Mouse (Mus musculus) forebrain, postnatal 0 days (tissue): Measurements from ENCODE around the gene Zfp804a. TPM values are rescaled to one million over a fixed set of nuclear protein-coding genes. Genes with fewer than 3 reads are reported as not detected.

Experiments
- ATAC-seq: fragments of 200-750 bp; cut with Nextera tagmentation; 2 replicates; pipeline ENCODE4 v1.8.0; 2017; ENCODE audit warnings: mild to moderate bottlenecking, moderate library complexity
- DNase-seq: peaks from one replicate; pipeline ENCODE4 v3.0.0-alpha.2; 2015
- H3K27ac ChIP-seq: fragments of 300-500 bp; sonication (generic); 2 replicates; pipeline ENCODE4 v1.5.1; 2014; ENCODE audit warnings: low read depth, mild to moderate bottlenecking, antibody characterized with exemption, low read length, moderate library complexity, mixed read lengths
- H3K27me3 ChIP-seq: fragments of 300-500 bp; sonication (generic); 2 replicates; pipeline ENCODE4 v1.6.1; 2014; ENCODE audit warnings: mild to moderate bottlenecking, low read length, mixed read lengths; ENCODE audit not compliant: insufficient read depth
- H3K36me3 ChIP-seq: fragments of 300-500 bp; sonication (generic); 2 replicates; pipeline ENCODE4 v1.6.1; 2014; ENCODE audit warnings: mild to moderate bottlenecking, moderate library complexity; ENCODE audit not compliant: insufficient read depth
- H3K4me1 ChIP-seq: fragments of 300-500 bp; sonication (generic); 2 replicates; pipeline ENCODE4 v1.6.1; 2014; ENCODE audit warnings: antibody characterized with exemption; ENCODE audit not compliant: insufficient read depth
- H3K4me2 ChIP-seq: fragments of 300-500 bp; sonication (generic); 2 replicates; pipeline ENCODE4 v1.6.1; 2014; ENCODE audit warnings: low read depth, mild to moderate bottlenecking, moderate library complexity
- H3K4me3 ChIP-seq: fragments of 300-500 bp; sonication (generic); 2 replicates; pipeline ENCODE4 v1.5.1; 2014; ENCODE audit warnings: low read depth, low read length, mixed read lengths
- H3K9ac ChIP-seq: fragments of 300-500 bp; sonication (generic); 2 replicates; pipeline ENCODE4 v1.6.1; 2014; ENCODE audit warnings: mild to moderate bottlenecking
- H3K9me3 ChIP-seq: fragments of 300-500 bp; sonication (generic); 2 replicates; pipeline ENCODE4 v1.6.1; 2016; ENCODE audit warnings: low read length
- CTCF ChIP-seq: sonication (generic); IDR thresholded peaks from 2 replicates; pipeline ENCODE4 v1.5.1; 2016; ENCODE audit warnings: antibody characterized with exemption, control low read depth, low read depth
- WGBS: fragments of 180-500 bp; shearing (Covaris S2); extraction: QIAGEN DNeasy Blood & Tissue Kit; methylation state at CpG from one replicate; pipeline ENCODE4 v1.1.7; 2014; 5-methylcytosine and 5-hydroxymethylcytosine counted together
- polyA plus RNA-seq: library from polyadenylated mRNA; unstranded; fragments of >200 nt; fragmentation: Nextera tagmentation; extraction: Ambion mirVana; gene quantifications from 2 replicates; pipeline ENCODE4 v1.2.1, GENCODE M21; 2015
- total RNA-seq: library from RNA; depleted of rRNA; stranded (reverse); fragments of >200 nt; gene quantifications from 2 replicates; pipeline ENCODE4 v1.2.3, GENCODE M21; 2014; rRNA removed

The Zfp804a gene
- total RNA-seq: 10.5 and 14.7 TPM in 2 replicates
- 8.7 and 12.9 TPM in 2 replicates for polyA plus RNA-seq

DNA sequence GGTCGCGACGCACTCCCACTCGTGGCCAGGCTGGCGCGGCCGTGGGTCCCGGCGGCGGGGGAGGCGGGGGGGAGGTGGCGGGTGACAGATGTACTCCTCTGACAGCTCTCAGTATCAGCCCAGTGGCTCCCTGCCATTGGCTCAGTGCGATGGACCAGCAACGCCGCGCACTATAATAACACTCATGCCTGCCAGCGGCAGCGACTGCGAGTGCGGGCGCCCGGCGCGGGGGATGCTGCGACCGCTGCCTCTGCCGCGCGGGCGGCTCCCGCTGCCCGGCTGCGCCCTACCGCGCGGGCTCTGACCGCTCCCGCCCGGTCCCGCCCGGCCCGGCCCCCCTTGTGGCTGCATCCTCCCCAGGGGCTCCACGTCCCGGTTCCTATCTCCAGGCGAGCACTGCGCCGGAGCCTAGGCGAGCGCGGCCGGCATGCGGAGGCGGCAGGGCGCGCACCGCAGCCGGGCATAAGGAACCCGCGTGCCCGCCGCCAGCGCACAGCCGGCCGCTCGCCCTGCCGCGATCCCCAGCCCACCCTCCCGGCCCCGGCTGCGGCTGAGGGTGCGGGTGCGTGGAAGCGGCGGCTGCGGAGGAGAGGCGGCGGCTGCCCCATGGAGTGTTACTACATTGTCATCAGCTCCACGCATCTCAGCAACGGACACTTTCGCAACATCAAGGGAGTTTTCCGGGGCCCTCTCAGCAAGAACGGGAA, at the start of gene Zfp804a:
TSS of gene Zfp804a (plus strand) at position 38 of the 707 bp plus-strand sequence.
- Histone ChIP-seq H3K27ac (peak within 1 kb of the TSS; percentile 92), H3K4me2 (peak within 1 kb of the TSS; percentile 71), H3K9ac (peak within 1 kb of the TSS; percentile 87), H3K9me3 (no peaks in the 10 kb centered on the region), H3K4me1 (peaks cover 9% of the 10 kb centered on the region; the same call in 1 of the 2 replicates), H3K4me3 (peak within 1 kb of the TSS; percentile 80), H3K36me3 (no peaks in the 10 kb centered on the region), H3K27me3 (no peaks in the 10 kb centered on the region)
- TF ChIP-seq CTCF: no peak
- under 1% methylated on average over 79 of the region's 82 CpGs for WGBS
- DNase-seq (peak; percentile 76), ATAC-seq (peak; percentile 87)

DNA sequence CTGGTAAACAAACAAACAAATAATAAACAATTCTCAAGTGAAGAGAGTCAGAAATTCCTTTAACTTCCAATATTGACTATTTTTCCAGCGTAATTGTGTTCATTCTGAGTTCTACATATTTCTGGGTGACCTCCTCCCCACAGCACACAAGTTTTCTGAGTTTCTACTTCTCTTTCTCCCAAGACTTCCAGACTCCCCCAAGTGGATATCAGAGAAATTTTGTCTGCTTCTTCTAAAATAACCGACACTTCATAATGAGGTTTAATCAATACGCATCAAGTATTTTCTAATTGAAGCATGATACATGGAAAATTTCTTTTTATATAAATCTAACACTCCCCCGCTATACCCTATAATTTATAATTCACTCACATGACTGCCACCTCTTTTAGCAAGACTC, 1.4 kb upstream of the Zfp804a start:
- no peaks in the 10 kb centered on the region for H3K9me3 ChIP-seq
- TF ChIP-seq CTCF: peak; percentile 44
- DNase-seq (peak; percentile 34), ATAC-seq (no peak)
- H3K4me1 ChIP-seq: peaks cover 9% of the 10 kb centered on the region; the same call in 1 of the 2 replicates
- peak overlapping the region; percentile 71 for H3K4me2 ChIP-seq
- WGBS: 45% methylated on average over 4 of the region's 4 CpGs
- H3K27ac ChIP-seq: 0 out of 2 replicates have a peak overlapping the region, but pooled peaks have one; percentile 92
- H3K4me3 ChIP-seq: peak overlapping the region; percentile 80
- H3K36me3 ChIP-seq: no peaks in the 10 kb centered on the region
- H3K9ac ChIP-seq: peak overlapping the region; percentile 87
- no peaks in the 10 kb centered on the region for H3K27me3 ChIP-seq

DNA sequence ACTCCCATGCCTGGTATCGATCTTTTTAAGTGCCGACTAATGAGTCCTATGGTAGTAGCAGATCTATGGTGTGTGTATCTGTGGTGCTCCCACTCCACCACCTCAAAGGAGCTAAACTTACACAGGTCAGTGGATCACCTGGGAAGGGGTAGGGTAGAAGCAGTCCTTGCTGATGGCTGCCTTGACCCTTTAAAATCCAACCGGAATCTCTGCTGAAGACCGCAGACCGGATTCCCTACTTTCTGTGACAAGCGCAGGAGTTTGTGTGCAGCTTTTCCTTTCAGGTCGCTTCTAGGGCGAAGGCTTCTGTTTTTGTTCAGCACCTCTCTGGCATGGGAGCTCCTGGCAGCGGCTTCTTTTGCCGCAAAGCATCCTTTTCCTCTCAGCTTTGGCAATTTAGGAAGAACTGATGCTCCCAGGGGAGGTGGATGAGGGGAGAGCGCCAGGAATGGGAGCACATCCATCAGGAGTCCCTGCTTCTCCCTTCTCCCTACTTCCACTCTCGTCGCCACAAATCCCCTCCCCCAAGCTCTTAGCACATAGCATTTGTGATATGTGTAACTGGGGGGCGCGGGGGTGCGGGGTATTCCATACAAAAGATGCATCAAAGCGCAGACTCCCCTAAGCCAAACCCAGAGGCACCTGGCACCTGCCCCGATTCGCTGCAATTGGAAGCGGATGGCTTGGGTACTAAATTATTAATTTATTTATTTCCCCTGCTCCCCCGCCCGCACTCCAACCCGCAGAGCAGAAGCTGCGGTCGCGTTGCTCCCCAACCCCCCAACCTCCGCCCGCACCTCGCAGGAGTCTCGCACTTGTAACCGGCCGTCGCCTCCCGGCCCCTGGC, 461 bp upstream of the Zfp804a start:
- WGBS: under 1% methylated on average over 34 of the region's 34 CpGs
- H3K36me3 ChIP-seq: no peaks in the 10 kb centered on the region
- ATAC-seq (peak; percentile 74), DNase-seq (peak; percentile 85)
- no peak for TF ChIP-seq CTCF
- peaks cover 9% of the 10 kb centered on the region; the same call in 1 of the 2 replicates for H3K4me1 ChIP-seq
- H3K9ac ChIP-seq: peak overlapping the region; percentile 87
- peak overlapping the region; percentile 92 for H3K27ac ChIP-seq
- H3K9me3 ChIP-seq: no peaks in the 10 kb centered on the region
- H3K4me2 ChIP-seq: peak overlapping the region; percentile 71
- H3K27me3 ChIP-seq: no peaks in the 10 kb centered on the region
- H3K4me3 ChIP-seq: peak overlapping the region; percentile 80

DNA sequence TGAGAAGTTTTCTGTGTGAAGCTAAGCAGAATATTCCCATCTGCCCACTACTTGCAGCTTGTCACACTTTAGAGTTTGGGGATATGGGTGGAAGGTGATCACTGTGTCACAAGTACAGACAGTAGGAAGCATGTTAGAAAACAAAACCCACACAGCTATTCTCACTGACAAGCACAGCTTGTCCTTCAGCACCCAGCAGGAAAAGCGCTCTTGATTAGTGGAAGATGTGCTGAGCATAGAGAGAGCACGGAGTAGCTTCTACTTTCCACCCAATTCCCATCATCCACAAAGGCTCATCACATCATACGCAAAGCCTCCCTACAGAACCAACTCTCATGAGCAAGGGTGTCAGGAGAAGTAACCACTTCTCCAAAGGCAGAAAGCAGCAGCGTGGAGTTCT, 1.4 kb downstream of the Zfp804a start:
- WGBS: 46% methylated on average over 4 of the region's 4 CpGs
- DNase-seq (peak; percentile 37), ATAC-seq (no peak)
- Histone ChIP-seq H3K36me3 (no peaks in the 10 kb centered on the region), H3K4me1 (peaks cover 9% of the 10 kb centered on the region; the same call in 1 of the 2 replicates), H3K27me3 (no peaks in the 10 kb centered on the region), H3K4me2 (peak overlapping the region; percentile 71), H3K9ac (peak overlapping the region; percentile 87), H3K27ac (peak overlapping the region; percentile 92), H3K9me3 (no peaks in the 10 kb centered on the region), H3K4me3 (peak overlapping the region; percentile 80)
- TF ChIP-seq CTCF: no peak

DNA sequence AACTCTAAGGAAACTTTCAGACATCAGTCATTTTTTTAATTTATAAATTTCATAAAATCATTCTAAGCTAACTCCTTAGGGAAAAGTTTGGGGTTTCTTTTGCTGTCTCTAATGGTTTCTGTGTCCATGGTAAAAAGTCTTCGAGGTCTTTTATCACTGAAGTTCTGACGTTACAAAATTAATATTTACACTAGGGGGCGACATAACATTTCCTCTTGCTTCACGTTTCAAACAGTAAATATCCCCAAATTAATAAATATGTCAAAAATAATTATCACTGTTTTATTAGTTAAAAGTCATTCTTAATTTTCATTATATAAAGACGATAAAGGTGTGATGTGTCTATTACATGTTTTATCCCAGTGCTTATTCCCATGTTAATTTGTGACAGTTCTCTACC, 11.6 kb downstream of the Zfp804a start:
- no peaks in the 10 kb centered on the region for H3K36me3 ChIP-seq
- H3K9ac ChIP-seq: no peak overlapping the region
- no peak overlapping the region for H3K27ac ChIP-seq
- no peaks in the 10 kb centered on the region for H3K27me3 ChIP-seq
- no peak overlapping the region for H3K4me3 ChIP-seq
- ATAC-seq (no peak), DNase-seq (no peak)
- H3K4me2 ChIP-seq: no peak overlapping the region
- 26% methylated on average over 5 of the region's 5 CpGs for WGBS
- peak; percentile 47 for TF ChIP-seq CTCF
- H3K4me1 ChIP-seq: no peaks in the 10 kb centered on the region
- H3K9me3 ChIP-seq: no peaks in the 10 kb centered on the region

DNA sequence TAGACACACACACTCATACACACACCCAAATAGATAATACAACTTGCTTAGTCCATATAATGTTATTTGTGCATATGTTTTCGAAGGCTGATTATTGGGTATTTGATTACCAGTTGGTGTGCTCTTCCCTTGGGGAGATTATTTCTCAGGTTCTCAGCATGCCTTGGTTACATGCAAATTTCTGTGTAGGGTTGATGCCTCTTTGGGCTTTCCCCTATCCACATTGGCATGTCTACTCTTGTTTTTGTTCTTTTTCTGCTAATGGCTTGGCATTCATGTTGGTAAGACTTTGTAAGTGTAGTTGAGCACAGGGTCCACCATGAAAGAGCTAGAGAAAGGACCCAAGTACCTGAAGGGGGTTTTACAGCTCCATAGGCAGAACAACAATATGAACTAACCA, 14.9 kb downstream of the Zfp804a start:
- 98% methylated on average over 1 of the region's 1 CpGs for WGBS

More for the DNA sequence above, 14.9 kb downstream of the Zfp804a start:
- no peak for TF ChIP-seq CTCF
- Histone ChIP-seq H3K4me1 (no peaks in the 10 kb centered on the region), H3K9ac (no peak overlapping the region), H3K9me3 (no peaks in the 10 kb centered on the region), H3K27ac (no peak overlapping the region), H3K27me3 (no peaks in the 10 kb centered on the region), H3K4me2 (no peak overlapping the region), H3K4me3 (no peak overlapping the region), H3K36me3 (no peaks in the 10 kb centered on the region)
- DNase-seq: no peak
- ATAC-seq: no peak
